Mouse (Mus musculus): ENCODE measurements at regions not wholly inside any gene's neighbourhood (a gene's known extent, or its start where the extent isn't known, plus 50 kb on each side); places are given as distances from the start of the nearest gene placed in this dataset.

GRCm38 (mm10) chr3:39296257-39296656 is 409.5 kb downstream of the Fat4 start:
- Histone ChIP-seq H3K36me3 (ENCODE audit: control insufficient read depth, insufficient read depth) (no peaks in the 10 kb centered on the region), H3K4me3 (ENCODE audit: insufficient read depth, poor library complexity, severe bottlenecking) (no peak overlapping the region), H3K79me3 (ENCODE audit: low read depth) (no peaks in the 10 kb centered on the region), H3ac (ENCODE audit: control insufficient read depth, insufficient read length, low read depth) (no peak overlapping the region), H3K27me3 (ENCODE audit: control insufficient read depth, insufficient read depth, insufficient read length) (no peaks in the 10 kb centered on the region), H3K79me2 (ENCODE audit: control insufficient read depth, insufficient read depth) (no peaks in the 10 kb centered on the region)
- no peak for TF ChIP-seq CTCF (IDR thresholded peaks at IDR 0.05; ENCODE audit: control insufficient read depth, insufficient read depth, insufficient read length)
- no peak for TF ChIP-seq MAX (IDR thresholded peaks at IDR 0.05)
- no peak for TF ChIP-seq MYOG (IDR thresholded peaks at IDR 0.05; ENCODE audit: control insufficient read depth, extremely low read depth, insufficient read length)
- TF ChIP-seq FOSL1 (IDR thresholded peaks at IDR 0.05; ENCODE audit: insufficient read depth, low read length, poor library complexity, severe bottlenecking) = no peak
- no peak for TF ChIP-seq MYOD1 (IDR thresholded peaks at IDR 0.05; ENCODE audit: control insufficient read depth, insufficient read length, low read depth)
- no peak for TF ChIP-seq USF1 (IDR thresholded peaks at IDR 0.05; ENCODE audit: low read depth)
- TF ChIP-seq CEBPB (IDR thresholded peaks at IDR 0.05; ENCODE audit: low read depth) = no peak

GRCm38 (mm10) chr3:39309487-39309886 is 422.7 kb downstream of the Fat4 start:
- H3K79me3 ChIP-seq (ENCODE audit: low read depth) = no peaks in the 10 kb centered on the region
- H3K4me3 ChIP-seq (ENCODE audit: insufficient read depth, poor library complexity, severe bottlenecking) = no peak overlapping the region
- no peak overlapping the region for H3ac ChIP-seq (ENCODE audit: control insufficient read depth, insufficient read length, low read depth)
- no peaks in the 10 kb centered on the region for H3K36me3 ChIP-seq (ENCODE audit: control insufficient read depth, insufficient read depth)
- no peaks in the 10 kb centered on the region for H3K27me3 ChIP-seq (ENCODE audit: control insufficient read depth, insufficient read depth, insufficient read length)
- TF ChIP-seq MAX (IDR thresholded peaks at IDR 0.05) (no peak), CTCF (IDR thresholded peaks at IDR 0.05; ENCODE audit: control insufficient read depth, insufficient read depth, insufficient read length) (no peak), MYOD1 (IDR thresholded peaks at IDR 0.05; ENCODE audit: control insufficient read depth, insufficient read length, low read depth) (no peak), USF1 (IDR thresholded peaks at IDR 0.05; ENCODE audit: low read depth) (no peak), FOSL1 (IDR thresholded peaks at IDR 0.05; ENCODE audit: insufficient read depth, low read length, poor library complexity, severe bottlenecking) (no peak)
- no peaks in the 10 kb centered on the region for H3K79me2 ChIP-seq (ENCODE audit: control insufficient read depth, insufficient read depth)

DNA sequence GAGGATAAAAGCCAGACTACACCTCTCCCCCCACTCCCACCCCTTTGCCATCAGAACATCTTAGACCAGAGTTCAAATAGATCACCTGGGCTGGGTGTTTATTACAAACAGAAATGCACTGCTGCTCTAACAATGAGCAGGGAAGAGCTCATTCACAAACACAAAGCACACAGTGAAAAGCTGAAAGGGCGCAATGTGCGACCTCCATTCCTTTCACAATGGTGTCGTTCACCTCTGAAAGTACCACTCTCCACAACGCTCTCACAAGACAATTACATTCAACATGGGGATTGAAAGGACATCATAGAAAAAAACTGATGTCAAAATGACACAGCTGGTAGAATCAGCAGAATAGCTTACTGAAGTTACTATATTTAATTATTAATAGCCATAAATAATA is 426.8 kb downstream of the Fat4 start:
- no peak overlapping the region for H3ac ChIP-seq (ENCODE audit: control insufficient read depth, insufficient read length, low read depth)
- TF ChIP-seq FOSL1 (IDR thresholded peaks at IDR 0.05; ENCODE audit: insufficient read depth, low read length, poor library complexity, severe bottlenecking) = no peak
- TF ChIP-seq CTCF (IDR thresholded peaks at IDR 0.05; ENCODE audit: control insufficient read depth, insufficient read depth, insufficient read length) = no peak
- TF ChIP-seq USF1 (IDR thresholded peaks at IDR 0.05; ENCODE audit: low read depth) = no peak
- H3K79me3 ChIP-seq (ENCODE audit: low read depth) = no peaks in the 10 kb centered on the region
- no peak overlapping the region for H3K4me3 ChIP-seq (ENCODE audit: insufficient read depth, poor library complexity, severe bottlenecking)
- H3K79me2 ChIP-seq (ENCODE audit: control insufficient read depth, insufficient read depth) = no peaks in the 10 kb centered on the region
- H3K27me3 ChIP-seq (ENCODE audit: control insufficient read depth, insufficient read depth, insufficient read length) = no peaks in the 10 kb centered on the region
- no peaks in the 10 kb centered on the region for H3K36me3 ChIP-seq (ENCODE audit: control insufficient read depth, insufficient read depth)

DNA sequence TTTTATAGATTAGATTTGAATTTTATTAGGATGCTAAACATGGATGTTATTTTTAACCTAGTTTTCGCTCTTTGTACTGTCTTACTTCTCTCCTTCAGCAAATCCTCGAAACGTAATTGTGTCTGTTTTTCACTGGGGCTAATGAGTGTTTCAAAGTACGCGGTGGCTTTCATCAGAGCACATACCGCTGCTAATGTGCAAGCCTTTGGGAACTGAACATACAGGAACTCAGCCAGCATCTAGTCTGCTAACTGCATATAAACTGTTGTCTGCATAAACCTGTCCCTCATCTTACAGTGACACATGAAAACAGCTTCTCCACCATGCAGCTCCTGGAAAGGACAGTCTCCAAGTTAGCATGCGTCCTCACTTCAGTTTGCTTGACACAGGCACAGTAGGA is 434.1 kb downstream of the Fat4 start:
- no peak overlapping the region for H3ac ChIP-seq (ENCODE audit: control insufficient read depth, insufficient read length, low read depth)
- no peaks in the 10 kb centered on the region for H3K36me3 ChIP-seq (ENCODE audit: control insufficient read depth, insufficient read depth)
- TF ChIP-seq MYOD1 (IDR thresholded peaks at IDR 0.05; ENCODE audit: control insufficient read depth, insufficient read length, low read depth) (no peak), FOSL1 (IDR thresholded peaks at IDR 0.05; ENCODE audit: insufficient read depth, low read length, poor library complexity, severe bottlenecking) (no peak), USF1 (IDR thresholded peaks at IDR 0.05; ENCODE audit: low read depth) (no peak), MYOG (IDR thresholded peaks at IDR 0.05; ENCODE audit: control insufficient read depth, extremely low read depth, insufficient read length) (no peak), CTCF (IDR thresholded peaks at IDR 0.05; ENCODE audit: control insufficient read depth, insufficient read depth, insufficient read length) (no peak), MAX (IDR thresholded peaks at IDR 0.05) (no peak), CEBPB (IDR thresholded peaks at IDR 0.05; ENCODE audit: low read depth) (no peak)
- H3K79me3 ChIP-seq (ENCODE audit: low read depth) = no peaks in the 10 kb centered on the region
- no peak overlapping the region for H3K4me3 ChIP-seq (ENCODE audit: insufficient read depth, poor library complexity, severe bottlenecking)
- H3K27me3 ChIP-seq (ENCODE audit: control insufficient read depth, insufficient read depth, insufficient read length) = no peaks in the 10 kb centered on the region
- no peaks in the 10 kb centered on the region for H3K79me2 ChIP-seq (ENCODE audit: control insufficient read depth, insufficient read depth)

DNA sequence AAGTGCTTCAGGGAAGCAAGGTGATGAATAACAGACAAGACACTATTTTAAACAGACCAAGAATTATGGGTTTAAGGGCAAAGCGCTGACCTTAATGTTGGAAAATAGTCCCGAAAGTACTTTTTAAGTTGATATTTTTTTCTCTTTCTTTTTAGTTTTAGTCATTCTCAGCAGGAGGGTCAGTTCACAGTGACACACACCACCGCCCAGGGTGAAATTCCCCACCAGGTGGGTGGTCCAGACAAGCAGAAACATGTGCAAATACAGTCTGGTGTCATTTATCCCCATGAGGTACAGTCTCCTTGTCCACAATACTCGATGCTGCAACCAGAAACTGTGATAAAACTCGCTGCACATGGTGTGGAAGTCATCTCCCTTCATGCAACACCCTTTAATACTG is 435.5 kb downstream of the Fat4 start:
- Histone ChIP-seq H3ac (ENCODE audit: control insufficient read depth, insufficient read length, low read depth) (no peak overlapping the region), H3K79me3 (ENCODE audit: low read depth) (no peaks in the 10 kb centered on the region), H3K4me3 (ENCODE audit: insufficient read depth, poor library complexity, severe bottlenecking) (no peak overlapping the region), H3K36me3 (ENCODE audit: control insufficient read depth, insufficient read depth) (no peaks in the 10 kb centered on the region), H3K27me3 (ENCODE audit: control insufficient read depth, insufficient read depth, insufficient read length) (no peaks in the 10 kb centered on the region), H3K79me2 (ENCODE audit: control insufficient read depth, insufficient read depth) (no peaks in the 10 kb centered on the region)
- TF ChIP-seq CEBPB (IDR thresholded peaks at IDR 0.05; ENCODE audit: low read depth) (no peak), CTCF (IDR thresholded peaks at IDR 0.05; ENCODE audit: control insufficient read depth, insufficient read depth, insufficient read length) (no peak), MYOD1 (IDR thresholded peaks at IDR 0.05; ENCODE audit: control insufficient read depth, insufficient read length, low read depth) (no peak), USF1 (IDR thresholded peaks at IDR 0.05; ENCODE audit: low read depth) (no peak), FOSL1 (IDR thresholded peaks at IDR 0.05; ENCODE audit: insufficient read depth, low read length, poor library complexity, severe bottlenecking) (no peak)

- Histone ChIP-seq H3K27me3 (ENCODE audit: control insufficient read depth, insufficient read depth, insufficient read length) (no peaks in the 10 kb centered on the region), H3K79me2 (ENCODE audit: control insufficient read depth, insufficient read depth) (no peaks in the 10 kb centered on the region), H3K79me3 (ENCODE audit: low read depth) (no peaks in the 10 kb centered on the region), H3ac (ENCODE audit: control insufficient read depth, insufficient read length, low read depth) (no peak overlapping the region), H3K4me3 (ENCODE audit: insufficient read depth, poor library complexity, severe bottlenecking) (no peak overlapping the region), H3K36me3 (ENCODE audit: control insufficient read depth, insufficient read depth) (no peaks in the 10 kb centered on the region)
- TF ChIP-seq CTCF (IDR thresholded peaks at IDR 0.05; ENCODE audit: control insufficient read depth, insufficient read depth, insufficient read length) (no peak), USF1 (IDR thresholded peaks at IDR 0.05; ENCODE audit: low read depth) (no peak)
These were observed 449.0 kb downstream of the Fat4 start for GRCm38 (mm10) chr3:39335612-39336230.

Data from C2C12 (cell line).